In genomic region chr5:82034776-82035175, GRCm38 (mm10) we compare ENCODE assay signal across 23 mouse cellular contexts.
DNase-seq lines count a peak whose midpoint lies in the region; ATAC-seq and TF ChIP-seq lines count a peak whose summit lies in the region.
"Had no signal": no experiment of that assay in that cellular context is flagged by ENCODE, and none has a peak within 500 bp of the region (broad histone marks: within the 10 kb centered on the region; RNA-seq: fewer than 3 reads in every experiment).

No protein-coding gene starts in this region.

- no peaks in the 10 kb centered on the region for H3K4me1 ChIP-seq in lung, embryonic 14.5 days (ENCODE audit: insufficient read depth)
- H3K4me1 ChIP-seq in lung, adult 2 months (ENCODE audit: control insufficient read depth, insufficient read depth, low read length), result no peaks in the 10 kb centered on the region
- no peaks in the 10 kb centered on the region for H3K4me1 ChIP-seq in intestine, embryonic 16.5 days (ENCODE audit: control insufficient read depth, insufficient read depth, low read length)
- H3K4me1 ChIP-seq: embryonic facial prominence, embryonic 12.5 days; forebrain, embryonic 13.5 days; intestine, embryonic 15.5 days; megakaryocyte, embryonic 14.5 days; midbrain, embryonic 13.5 days; stomach, embryonic 15.5 days had no signal

- 60% methylated on average over 7 of the region's 7 CpGs for WGBS in lung, embryonic 14.5 days
- 72% methylated on average over 7 of the region's 7 CpGs for WGBS in lung, adult 2 months
- 85% methylated on average over 7 of the region's 7 CpGs for WGBS in intestine, embryonic 16.5 days

- TF ChIP-seq POLR2A in lung, adult 2 months (IDR thresholded peaks at IDR 0.05; ENCODE audit: borderline replicate concordance, extremely low read depth, low read depth, low read length), result no peak

- no peaks in the 10 kb centered on the region for H3K36me3 ChIP-seq in lung, embryonic 14.5 days (ENCODE audit: insufficient read depth)
- H3K36me3 ChIP-seq in intestine, embryonic 16.5 days (ENCODE audit: control insufficient read depth, insufficient read depth, low read length), result no peaks in the 10 kb centered on the region
- H3K36me3 ChIP-seq: embryonic facial prominence, embryonic 12.5 days; intestine, embryonic 15.5 days; midbrain, embryonic 13.5 days; stomach, embryonic 15.5 days had no signal

- no peak overlapping the region for H3K27ac ChIP-seq in lung, embryonic 14.5 days (ENCODE audit: low read depth)
- no peak overlapping the region for H3K27ac ChIP-seq in intestine, embryonic 16.5 days (ENCODE audit: low read length)
- H3K27ac ChIP-seq: embryonic facial prominence, embryonic 12.5 days; forebrain, embryonic 13.5 days; heart, adult 2 months; intestine, embryonic 15.5 days; midbrain, embryonic 13.5 days; stomach, embryonic 15.5 days had no signal

- no peak for ATAC-seq in lung, embryonic 14.5 days (ENCODE audit: insufficient read depth)
- no peak for ATAC-seq in intestine, embryonic 16.5 days
- ATAC-seq: forebrain, embryonic 13.5 days; hindbrain, embryonic 16.5 days; intestine, embryonic 15.5 days; liver, postnatal 0 days; midbrain, embryonic 13.5 days had no signal

- H3K4me3 ChIP-seq in lung, embryonic 14.5 days (ENCODE audit: low read depth, low read length), result no peak overlapping the region
- no peak overlapping the region for H3K4me3 ChIP-seq in lung, adult 2 months (replicated peaks; ENCODE audit: extremely low read depth, low read depth, low read length)
- no peak overlapping the region for H3K4me3 ChIP-seq in intestine, embryonic 16.5 days (ENCODE audit: low read length)
- H3K4me3 ChIP-seq: embryonic facial prominence, embryonic 12.5 days; erythroblast, embryonic 14.5 days; forebrain, embryonic 13.5 days; heart, adult 2 months; intestine, embryonic 15.5 days; megakaryocyte, embryonic 14.5 days; midbrain, embryonic 13.5 days; stomach, embryonic 15.5 days had no signal

- no peak for TF ChIP-seq CTCF in lung, embryonic 14.5 days (IDR thresholded peaks at IDR 0.05; ENCODE audit: low read depth)
- TF ChIP-seq CTCF in lung, adult 2 months (IDR thresholded peaks at IDR 0.05; ENCODE audit: insufficient read depth, low read length), result no peak

- no peak overlapping the region for H3K9ac ChIP-seq in lung, embryonic 14.5 days
- H3K9ac ChIP-seq in intestine, embryonic 16.5 days (ENCODE audit: low read depth, low read length), result no peak overlapping the region
- H3K9ac ChIP-seq: embryonic facial prominence, embryonic 12.5 days; forebrain, embryonic 13.5 days; intestine, embryonic 15.5 days; liver, postnatal 0 days; midbrain, embryonic 13.5 days; stomach, embryonic 15.5 days had no signal

- H3K27me3 ChIP-seq in lung, embryonic 14.5 days (ENCODE audit: insufficient read depth, low read length), result no peaks in the 10 kb centered on the region
- no peaks in the 10 kb centered on the region for H3K27me3 ChIP-seq in intestine, embryonic 16.5 days (replicated peaks; ENCODE audit: control insufficient read depth, insufficient read depth, low read length)
- H3K27me3 ChIP-seq: embryonic facial prominence, embryonic 12.5 days; forebrain, embryonic 13.5 days; intestine, embryonic 15.5 days; megakaryocyte, embryonic 14.5 days; midbrain, embryonic 13.5 days; stomach, embryonic 15.5 days had no signal

- no peak overlapping the region for H3K4me2 ChIP-seq in lung, embryonic 14.5 days
- no peak overlapping the region for H3K4me2 ChIP-seq in intestine, embryonic 16.5 days (ENCODE audit: low read depth, low read length)
- H3K4me2 ChIP-seq: embryonic facial prominence, embryonic 12.5 days; forebrain, embryonic 13.5 days; intestine, embryonic 15.5 days; liver, embryonic 11.5 days; midbrain, embryonic 13.5 days; stomach, embryonic 15.5 days had no signal

- no peaks in the 10 kb centered on the region for H3K9me3 ChIP-seq in lung, embryonic 14.5 days (ENCODE audit: low read depth, low read length)
- H3K9me3 ChIP-seq in intestine, embryonic 16.5 days (ENCODE audit: control insufficient read depth, low read length), result no peaks in the 10 kb centered on the region
- H3K9me3 ChIP-seq: embryonic facial prominence, embryonic 12.5 days; forebrain, embryonic 13.5 days; intestine, embryonic 15.5 days; megakaryocyte, embryonic 14.5 days; midbrain, embryonic 13.5 days; stomach, embryonic 15.5 days had no signal

- peak; percentile 90 for DNase-seq in heart, adult 11 months
- DNase-seq in heart, postnatal 4 days, result no peak
- DNase-seq in lung, embryonic 14.5 days, result peak; percentile 22
- no peak for DNase-seq in lung, adult 2 months
- DNase-seq in Muller cell, postnatal 12 days (ENCODE audit: inconsistent ontology term), result peak; percentile 37
- peak; percentile 59 for DNase-seq in fibroblast of lung, adult 2 months (ENCODE audit: low read depth)
- DNase-seq: adrenal gland, postnatal 25 days; cerebellum, adult 9-11 months; kidney, adult 9 months; kidney, postnatal 14 days; liver, postnatal 0 days; thymus, postnatal 36 days had no signal

Comparison
In these comparisons a context has a peak if more than half of its experiments do, and no peak if none do; other contexts are left out.
1. DNase-seq: peak in heart, adult 11 months (single experiment), lung, embryonic 14.5 days (single experiment), Muller cell, postnatal 12 days (single experiment) and fibroblast of lung, adult 2 months (single experiment); none in heart, postnatal 4 days (single experiment) and lung, adult 2 months (single experiment).